Mouse (Mus musculus) monocyte, adult 2 months (primary cell): ENCODE results near the gene Clip4.
"Not testable (repeated sequence)": the region's sequence is repeated elsewhere in the genome, so short reads cannot be mapped to it uniquely, and the experiment has no call there.

Experiments used
- DNase-seq, 2 experiments: peaks; one replicate each; pipeline ENCODE4 v3.0.0; 2022; ENCODE audit warnings: low spot score in 2 of 2, low read depth in 1 of 2

Gene Clip4

DNA sequence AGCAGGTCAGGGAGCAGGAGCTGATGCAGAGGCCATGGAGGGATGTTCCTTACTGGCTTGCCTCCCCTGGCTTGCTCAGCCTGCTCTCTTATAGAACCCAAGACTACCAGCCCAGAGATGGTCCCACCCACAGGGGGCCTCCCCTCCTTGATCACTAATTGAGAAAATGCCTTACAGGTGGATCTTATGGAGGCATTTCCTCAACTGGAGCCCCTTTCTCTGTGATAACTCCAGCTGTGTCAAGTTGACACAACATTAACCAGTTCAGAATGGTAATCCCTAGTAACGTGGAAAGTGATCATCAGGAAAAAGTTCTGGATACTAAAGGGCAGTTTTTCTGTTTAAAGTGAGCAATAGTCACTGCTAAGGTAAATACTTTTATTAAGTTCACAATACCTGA is at the start of gene Clip4:
Gene Clip4 (plus strand): TSS at position 301 of the 400 bp plus-strand sequence.
- DNase-seq, result not testable (repeated sequence)

DNA sequence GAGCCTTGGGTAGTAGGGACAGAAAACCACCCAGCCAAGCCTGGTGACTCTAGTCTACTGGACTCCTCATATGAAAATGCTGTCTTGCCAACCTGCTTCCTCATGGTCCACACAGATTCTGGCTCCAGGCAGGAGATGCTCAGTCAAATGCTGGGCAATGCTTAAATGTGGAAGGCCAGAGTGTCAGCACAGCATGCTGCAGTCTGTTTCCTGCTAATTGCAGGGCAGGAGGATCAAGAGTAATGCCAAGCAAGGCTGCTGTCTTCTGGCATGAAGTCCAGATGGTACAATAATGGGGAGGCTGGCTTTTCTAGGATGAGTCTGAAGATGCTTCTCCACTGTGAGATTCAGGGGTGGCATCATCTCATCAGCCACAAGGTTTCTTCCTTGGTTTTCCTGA is 47.8 kb upstream of the Clip4 start:
- no peak for DNase-seq

DNA sequence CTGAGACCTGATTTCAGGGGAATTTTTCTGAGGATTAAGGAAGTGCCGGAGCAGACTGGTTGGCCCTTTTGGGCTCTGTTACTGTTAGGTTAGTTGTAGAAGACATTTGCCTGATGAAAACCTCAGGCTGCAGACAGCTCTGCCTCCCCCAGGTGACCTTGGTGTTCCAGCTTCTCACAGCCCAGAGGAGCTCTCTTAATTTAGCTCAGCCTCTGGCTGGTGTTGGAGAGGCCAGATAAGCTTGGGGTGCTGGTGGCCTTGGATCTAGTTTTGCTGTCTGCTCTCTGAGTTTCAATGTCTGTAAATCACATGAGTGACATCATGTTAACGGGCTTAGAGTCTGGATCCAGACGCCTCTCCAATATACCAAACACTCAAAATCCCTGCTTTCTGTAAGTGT is 47.3 kb upstream of the Clip4 start:
- no peak for DNase-seq

DNA sequence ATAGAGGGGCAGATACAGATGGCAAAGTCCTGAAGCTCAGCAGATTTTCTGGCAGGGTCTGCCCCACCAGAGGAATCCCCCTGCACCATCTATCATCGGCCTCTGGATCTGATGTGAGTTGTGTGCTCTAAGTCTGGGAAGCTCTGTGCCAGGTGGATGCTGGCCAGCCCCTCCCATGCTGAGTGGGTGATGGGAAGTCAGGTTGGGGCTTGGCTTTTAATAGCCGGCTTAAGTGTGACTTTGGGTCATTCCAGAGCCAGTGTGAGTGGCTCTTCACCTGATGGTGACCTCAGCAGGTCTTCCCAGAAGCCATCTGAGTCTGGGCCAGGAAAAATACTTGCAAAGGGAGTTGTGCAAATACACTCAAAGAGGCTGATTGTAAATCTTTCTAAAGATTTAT is 37.6 kb upstream of the Clip4 start:
- DNase-seq, result no peak

DNA sequence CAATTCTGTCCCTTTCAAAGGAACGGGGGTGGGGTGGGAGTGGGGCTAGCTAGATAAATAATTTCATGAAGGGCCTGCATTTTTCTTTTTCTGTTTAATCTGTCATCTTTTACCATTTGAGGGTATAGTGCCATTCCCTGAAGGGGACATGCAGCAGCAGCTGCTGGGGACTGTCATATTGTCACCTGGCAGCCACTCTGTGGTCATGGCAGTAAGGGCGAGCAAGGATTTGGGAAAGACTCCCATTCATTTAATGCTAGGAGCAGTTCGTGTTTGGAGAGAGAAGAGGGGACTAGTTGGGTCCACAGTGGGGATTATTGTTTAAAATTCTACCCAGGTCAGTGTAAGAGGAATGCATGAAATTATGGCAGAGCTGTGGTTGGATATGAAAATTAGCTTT is 31.8 kb upstream of the Clip4 start:
- no peak for DNase-seq

DNA sequence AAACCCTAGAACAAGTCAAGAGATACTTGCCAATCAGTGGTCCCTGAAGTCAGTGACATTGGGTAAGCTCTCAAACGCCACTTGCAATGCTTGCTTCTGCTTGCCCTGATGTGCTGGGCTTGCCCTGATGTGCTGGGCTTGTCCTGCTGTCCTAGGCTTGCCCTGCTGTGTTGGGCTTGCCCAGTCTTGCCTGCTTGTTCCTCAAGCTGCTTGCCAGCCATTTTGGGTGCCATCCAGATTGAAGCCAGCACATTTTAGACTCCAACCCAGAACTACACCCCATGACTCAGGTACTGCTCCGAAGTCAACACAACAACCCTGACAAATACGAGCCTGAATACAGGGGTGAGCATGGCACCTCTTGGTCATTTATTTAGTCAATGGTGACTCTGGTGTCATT is 26.1 kb upstream of the Clip4 start:
- DNase-seq, result no peak

DNA sequence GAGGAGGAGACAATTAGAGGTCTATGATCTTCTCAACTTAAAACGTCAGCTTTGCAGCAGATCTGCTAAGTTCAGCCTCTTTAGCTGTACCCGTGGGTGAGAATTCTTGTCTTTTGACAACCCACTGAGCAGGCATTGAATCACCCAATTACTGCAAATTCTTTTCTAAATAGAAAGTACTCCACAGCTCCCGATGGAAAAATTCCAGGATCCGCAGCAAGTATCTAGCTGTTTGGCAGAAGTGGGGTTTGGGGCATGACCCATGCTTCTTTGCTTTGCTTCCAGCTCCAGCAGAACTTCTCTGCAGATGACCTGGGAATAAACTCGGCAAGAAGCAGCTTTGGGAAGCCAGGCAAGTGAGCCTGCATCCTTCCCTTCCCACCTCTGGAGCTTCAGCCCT is 25.3 kb upstream of the Clip4 start:
- no peak for DNase-seq

DNA sequence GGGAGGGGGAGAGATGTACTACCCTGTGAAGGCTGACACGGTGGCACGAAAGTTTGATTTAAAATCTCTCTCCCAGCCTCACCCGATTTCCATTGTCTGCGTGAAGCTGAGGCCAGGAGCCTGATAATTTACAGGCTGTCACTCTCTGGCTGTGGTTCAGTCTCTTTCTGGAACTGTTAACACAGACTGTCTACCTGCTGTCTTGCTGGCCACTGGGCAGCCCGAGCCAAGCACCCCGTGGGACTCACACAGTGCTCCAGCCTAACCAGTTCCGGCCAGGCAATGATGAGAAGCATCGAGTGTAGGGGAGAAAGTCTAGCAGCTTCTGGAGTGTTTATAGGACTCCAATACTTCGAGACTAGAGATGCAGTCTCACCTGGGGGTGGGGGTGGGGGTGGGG is 22.2 kb upstream of the Clip4 start:
- DNase-seq, result no peak

DNA sequence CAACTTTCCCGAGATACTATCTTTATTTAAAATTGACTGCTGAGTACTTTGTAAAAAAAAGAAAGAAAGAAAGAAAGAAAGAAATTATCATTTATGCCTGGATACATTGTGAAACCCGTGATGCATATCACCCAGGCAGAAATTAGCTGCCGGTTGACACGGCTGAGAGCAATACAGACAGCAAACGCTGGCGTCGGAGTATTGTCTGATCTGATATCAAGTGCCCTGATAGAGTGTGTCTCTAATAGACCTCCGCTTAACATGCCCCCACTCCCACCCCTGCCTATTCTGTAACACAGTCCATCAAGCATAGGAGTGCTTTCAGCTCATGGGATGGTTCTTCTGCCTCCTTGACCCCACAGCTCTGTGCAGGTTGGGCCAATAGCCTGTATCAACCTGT is 20.7 kb upstream of the Clip4 start:
- no peak for DNase-seq

DNA sequence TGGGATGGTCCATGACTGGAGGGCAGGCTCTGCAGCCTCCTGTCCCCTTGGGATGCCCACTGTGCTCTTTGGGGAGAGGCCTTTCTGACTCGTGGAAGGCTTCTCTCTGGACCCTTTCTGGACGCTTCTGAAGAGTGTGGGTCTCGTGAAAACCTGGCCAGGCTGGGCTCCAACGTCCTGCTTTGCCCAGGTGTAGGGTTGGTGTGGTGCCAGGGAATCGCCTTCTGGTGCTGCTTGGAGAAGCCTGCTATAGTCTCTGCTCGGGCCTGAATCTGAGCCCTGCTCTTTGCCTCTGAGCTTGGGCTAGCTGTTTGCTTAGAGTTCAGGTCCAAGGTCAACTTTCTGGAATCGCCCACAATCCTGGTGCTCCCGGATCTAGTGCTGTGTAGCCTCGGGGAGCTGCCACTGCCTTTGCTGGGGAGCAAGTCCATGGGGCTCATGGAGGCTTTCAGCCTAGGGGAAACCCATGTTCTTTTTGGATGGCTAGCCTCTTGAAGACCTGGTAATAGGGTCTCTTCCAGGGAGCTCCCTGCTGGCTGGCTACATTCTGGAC is 18.6 kb upstream of the Clip4 start:
- DNase-seq, result no peak

DNA sequence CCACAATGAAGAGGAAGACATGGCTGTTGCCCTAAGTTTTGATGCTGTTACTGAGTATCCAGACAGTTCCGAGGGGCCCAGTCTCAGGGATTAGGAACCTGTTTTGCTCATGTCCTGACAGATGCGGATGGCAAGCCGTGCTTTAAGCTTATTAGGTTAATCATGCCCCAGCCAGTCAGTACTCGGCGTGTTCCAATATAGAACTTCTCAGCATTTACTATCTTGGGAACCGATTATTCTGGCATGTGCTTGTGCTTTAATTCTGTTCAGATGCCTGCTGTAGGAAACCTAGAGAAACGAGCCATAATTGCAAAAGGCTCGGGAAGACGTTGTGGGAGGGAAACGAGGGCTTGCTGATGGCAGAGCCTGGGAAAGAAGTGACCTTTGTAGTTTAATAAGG is 15.4 kb upstream of the Clip4 start, which contains the start of gene Pcare:
Gene Pcare (minus strand): TSS at position 64 of the 400 bp plus-strand sequence.
- no peak for DNase-seq

DNA sequence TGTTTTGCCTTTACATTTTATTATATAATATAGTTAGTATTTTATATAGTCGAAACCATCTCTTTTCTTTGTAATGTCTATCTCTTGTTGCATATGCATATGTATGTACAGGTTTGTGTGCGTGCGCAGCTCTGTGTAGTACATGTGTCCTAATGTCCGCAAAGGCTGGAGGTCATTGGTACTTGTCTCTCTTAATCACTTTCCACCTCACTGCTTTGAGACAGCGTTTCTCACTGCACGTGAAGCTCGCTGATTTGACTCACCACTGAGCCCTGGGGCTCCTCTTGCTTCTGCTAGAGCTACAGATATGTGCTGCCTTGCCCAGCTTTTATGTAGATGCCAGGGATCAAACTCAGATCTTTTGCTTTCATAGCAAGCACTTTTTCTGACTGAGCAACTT is 7.7 kb upstream of the Clip4 start:
- no peak for DNase-seq

DNA sequence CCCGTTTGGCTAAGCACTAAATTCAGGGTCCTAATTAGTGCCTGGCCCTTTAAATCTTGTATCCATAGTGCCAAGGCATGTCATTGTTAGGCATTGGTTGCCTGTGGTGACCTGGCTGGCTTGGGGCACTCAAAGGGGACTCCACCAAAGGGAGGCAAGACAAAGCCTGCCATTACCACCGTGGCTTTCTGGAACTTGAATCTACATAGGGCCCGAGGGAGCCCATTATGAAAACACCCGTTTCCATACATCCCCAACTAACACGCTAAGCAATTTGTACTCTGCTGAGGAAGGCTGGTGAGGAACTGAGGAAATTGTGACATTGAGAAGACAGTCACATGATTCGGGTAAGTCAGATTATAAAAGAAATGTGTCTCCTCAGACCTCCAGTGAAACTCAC is 1.3 kb downstream of the Clip4 start:
- no peak for DNase-seq

DNA sequence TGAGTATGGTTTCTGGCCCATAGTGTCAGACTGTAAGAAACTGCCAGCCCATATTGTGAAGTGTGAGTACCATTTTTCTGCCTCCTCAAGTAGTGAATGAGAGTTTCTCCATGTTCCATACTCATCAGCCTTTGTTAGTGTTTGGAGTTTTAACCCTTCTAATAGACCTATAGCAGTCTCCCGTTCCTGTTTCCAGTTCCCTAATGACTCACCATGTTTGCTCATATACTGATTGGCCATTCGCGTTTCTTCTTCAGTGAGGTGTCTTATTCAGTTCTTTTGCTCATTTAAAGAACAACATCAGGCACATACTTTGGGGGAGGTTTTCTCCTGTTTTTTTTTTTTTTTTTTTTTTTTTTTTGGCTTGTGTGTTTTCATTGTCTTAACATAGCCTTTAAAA is 2.4 kb downstream of the Clip4 start:
- no peak for DNase-seq

DNA sequence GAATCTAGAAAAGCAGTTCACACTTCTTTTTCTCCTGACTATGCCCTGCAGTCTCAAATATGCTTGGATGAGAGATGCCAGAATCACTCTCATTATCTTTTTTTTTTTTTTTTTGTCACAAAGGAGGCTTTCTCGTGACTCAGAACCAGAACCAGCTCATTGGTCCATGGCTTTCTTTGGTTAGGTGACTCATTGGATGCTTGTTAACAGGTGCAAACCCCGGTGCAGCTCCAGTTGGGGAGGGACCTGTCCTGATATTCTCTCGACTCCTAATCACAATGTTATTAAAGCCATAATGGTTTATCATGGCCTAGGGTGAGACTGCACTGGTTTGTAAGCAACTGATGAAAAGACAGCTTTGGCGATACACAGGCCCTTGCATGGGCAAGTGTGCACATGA is 5.9 kb downstream of the Clip4 start:
- DNase-seq, result no peak

DNA sequence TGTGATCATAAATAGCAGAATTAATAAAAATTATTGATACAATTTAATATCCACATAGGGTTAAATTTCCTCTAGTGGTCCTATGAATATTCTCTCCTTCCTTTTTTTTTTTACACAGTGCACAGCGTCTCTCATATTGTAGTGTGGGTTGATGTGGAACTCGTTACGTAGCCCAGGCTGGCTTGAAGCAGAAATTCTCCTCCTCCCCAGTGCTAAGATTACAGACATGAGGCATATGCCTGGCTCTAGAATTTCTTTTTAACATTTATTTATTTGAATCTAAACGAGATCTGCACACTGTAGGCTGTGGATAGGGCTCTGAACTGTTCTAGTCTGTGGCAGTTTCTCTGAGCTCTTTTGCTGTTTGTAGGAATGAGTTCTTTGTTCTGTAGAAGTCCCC is 7.0 kb downstream of the Clip4 start:
- no peak for DNase-seq

DNA sequence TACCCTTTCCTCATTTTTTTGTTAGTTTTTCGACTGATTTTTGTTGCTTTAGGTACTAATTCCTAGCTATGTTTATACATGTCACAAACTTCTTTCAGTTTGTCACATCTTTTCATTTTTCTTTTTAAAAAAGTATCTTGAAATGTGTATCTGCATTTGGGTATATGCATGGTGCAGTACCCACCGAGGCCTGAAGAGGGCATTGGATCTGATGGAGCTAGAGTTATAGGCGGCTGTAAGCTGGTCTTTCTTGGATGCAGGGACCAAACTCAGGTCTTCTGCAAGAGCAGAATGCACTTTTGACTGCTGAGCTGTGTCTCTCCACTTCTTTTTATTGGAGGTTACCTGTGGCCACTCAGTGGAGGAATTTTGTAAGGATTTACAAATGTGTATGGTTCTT is 10.4 kb downstream of the Clip4 start:
- DNase-seq, result no peak

DNA sequence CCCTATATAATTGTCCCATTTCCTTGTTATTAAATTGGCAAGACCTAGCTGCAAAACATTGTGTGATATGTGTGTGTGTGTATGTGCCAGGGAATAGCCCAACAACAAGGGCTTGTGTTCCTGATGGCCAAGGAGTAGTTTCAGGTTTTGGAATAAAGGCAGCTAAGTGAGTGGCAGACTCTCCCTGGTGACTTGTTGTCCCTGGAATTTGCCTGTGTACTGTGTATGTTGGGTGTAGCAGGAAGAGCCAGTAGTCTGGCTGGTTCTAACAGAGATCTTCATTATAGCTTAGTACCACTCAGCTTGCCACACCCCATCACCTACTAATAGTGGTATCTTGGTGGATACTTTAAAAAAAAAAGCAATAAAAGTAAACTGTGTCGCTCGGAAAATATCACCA is 12.2 kb downstream of the Clip4 start:
- no peak for DNase-seq

DNA sequence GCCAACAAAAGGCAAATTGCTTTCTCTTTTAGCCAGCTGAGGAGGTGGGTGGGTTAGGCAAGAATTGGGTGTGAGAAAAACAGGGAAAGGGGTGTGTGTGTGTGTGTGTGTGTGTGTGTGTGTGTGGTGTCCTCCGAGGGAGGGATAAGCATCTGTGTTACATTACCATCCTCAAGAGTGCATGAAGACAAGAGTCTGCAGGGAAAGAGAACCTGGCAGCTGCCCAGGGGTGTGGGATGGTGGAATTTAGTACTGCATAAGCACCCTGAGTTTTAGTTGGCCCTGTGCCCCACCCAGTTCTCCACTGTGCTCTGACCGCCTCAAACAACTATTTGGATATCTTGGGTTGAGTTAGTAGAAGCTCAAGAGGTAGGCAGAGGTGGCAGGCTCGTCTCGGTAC is 12.7 kb downstream of the Clip4 start:
- DNase-seq, result no peak

DNA sequence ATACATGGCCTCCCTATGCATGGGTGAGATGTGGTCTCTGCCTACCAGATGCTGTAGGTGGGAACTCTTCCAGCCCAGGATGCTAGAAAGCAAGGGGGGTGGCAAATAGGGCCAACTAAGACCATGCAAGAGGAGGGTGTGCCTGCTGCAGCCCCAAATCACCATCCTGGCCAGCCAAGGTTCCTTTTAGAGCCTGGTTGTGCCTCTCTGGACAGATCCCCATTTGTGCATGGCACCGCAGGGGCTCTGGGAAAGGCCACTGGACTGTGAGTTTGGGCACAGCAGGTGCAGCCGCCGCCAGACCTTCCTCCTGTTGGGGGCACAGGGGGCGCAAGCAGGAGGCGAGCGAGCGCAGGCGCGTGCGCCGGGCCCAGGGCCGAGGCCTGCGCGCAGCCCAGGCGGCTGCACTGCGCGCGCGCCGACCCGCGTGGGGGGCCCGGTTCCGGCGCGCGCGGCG is 14.0 kb downstream of the Clip4 start:
- no peak for DNase-seq

DNA sequence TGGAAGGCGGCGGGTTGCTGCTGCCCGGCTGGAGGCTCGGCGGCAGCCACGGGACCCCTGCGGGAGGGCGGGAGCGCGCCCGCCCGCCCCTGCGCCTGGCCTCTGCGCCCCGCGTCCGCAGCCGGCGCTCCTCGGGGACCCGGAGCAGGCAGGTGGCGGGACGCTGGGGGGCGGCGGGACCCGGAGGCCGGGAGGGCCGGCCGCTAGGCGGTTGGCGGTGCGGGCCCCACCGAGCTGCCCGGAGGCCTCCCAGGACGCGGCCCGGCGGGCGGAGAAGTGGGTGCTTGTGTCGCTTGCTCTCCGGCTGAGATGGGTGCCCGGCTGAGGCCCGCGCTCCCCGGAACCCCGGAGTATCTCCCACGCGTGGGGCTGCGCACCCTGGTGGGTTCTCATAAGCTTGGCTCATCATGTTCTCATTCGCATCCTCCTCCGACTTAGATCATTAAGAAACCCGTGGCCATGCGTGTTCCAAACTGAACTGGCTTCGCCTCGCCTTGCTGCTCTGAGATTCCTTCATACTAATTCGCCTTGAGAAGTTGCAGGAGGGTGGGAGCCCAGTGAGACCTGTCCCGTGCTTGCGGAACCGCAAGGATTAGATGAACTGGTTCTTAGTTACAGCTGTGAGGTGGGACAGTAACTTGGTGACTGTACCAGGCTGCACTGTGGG is 14.6 kb downstream of the Clip4 start:
- no peak for DNase-seq

DNA sequence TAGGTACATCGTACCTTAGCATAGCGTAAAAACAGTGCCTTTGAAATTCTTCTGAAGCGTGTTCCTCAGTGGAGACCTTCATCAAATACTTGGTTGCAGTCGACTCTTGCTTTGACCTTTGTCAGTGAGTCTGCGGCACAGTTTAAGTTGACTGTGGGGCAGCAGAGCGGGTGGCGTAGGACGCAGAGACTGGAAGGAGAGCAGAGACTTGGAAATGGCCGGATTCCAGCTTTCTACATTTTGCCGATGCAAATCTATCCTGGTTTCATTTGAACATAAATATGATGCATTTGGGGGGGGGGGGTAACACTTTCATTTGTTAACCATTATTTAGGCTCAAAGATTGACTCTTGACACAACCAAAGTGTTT is 15.1 kb downstream of the Clip4 start:
- no peak for DNase-seq

DNA sequence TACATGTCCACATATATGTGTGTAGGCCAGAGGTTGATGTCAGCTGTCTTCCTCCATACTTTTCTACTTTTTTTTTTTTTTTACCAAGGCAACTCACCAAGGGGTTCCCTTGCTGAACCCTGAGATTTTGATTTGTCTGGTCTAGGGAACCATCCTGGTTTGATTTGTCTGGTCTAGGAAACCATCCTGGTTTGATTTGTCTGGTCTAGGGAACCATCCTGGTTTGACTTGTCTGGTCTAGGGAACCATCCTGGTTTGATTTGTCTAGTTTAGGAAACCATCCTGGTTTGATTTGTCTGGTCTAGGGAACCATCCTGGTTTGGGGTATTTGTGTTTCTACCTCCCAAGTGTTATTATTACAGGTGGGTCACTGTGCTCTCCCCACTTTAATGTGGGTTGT is 18.2 kb downstream of the Clip4 start:
- DNase-seq, result no peak
